In the genomic region with DNA sequence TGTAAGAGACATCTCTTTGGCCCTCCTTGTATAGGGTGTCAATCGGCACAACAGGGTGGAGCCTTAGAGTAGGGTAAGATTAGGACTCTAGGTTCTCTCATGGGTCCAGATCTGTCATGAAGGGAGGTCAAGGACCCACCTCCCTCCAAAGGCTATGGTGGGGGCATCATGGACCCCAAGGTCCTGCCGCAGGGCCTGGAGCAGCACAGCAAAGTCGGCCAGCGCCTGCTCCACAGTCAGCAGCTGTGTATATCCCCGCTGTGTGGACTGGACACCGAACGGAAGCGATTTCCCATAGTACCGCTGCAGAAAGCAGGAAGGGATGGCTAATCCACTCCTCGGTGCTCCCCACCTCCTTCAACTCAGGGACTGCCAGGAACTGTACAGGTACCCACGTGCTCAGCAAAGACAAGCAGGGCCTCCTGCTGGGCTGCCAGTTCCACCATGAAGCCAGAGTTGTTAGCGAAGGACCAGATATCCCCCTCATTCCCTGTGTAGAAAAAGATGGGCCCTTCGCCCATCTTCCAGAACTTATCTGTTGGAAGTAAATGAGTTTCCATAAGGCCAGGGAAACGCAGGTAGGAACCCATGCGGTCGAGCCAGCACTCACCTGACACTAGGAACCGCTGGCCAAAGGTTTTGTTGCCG, we compare ENCODE assay signal across 8 mouse cellular contexts. TPM values are rescaled to one million over a fixed set of nuclear protein-coding genes. Genes with fewer than 3 reads are reported as not detected.
DNase-seq lines count a peak whose midpoint lies in the region; ATAC-seq and TF ChIP-seq lines count a peak whose summit lies in the region.

No protein-coding gene starts in this region.

- ATAC-seq in intestine, postnatal 0 days = no peak
- peak; percentile 15; the same call in 1 of the 2 replicates for ATAC-seq in neural tube, embryonic 14.5 days (ENCODE audit: low read depth)

- H3K9ac ChIP-seq in intestine, postnatal 0 days (ENCODE audit: low read depth, low read length) = peak overlapping the region; percentile 43
- peak overlapping the region; percentile 56 for H3K9ac ChIP-seq in neural tube, embryonic 14.5 days (replicated peaks; ENCODE audit: low read depth, low read length)

- no peak for TF ChIP-seq CTCF in lung, adult 2 months (IDR thresholded peaks at IDR 0.05; ENCODE audit: insufficient read depth, low read length)
- TF ChIP-seq CTCF in embryonic fibroblast, embryonic 13.5 days (IDR thresholded peaks at IDR 0.05; ENCODE audit: borderline replicate concordance, insufficient read depth, low read length) = no peak
- no peak for TF ChIP-seq CTCF in intestine, postnatal 0 days (IDR thresholded peaks at IDR 0.05; ENCODE audit: low read depth)

- H3K4me3 ChIP-seq in lung, adult 2 months (replicated peaks; ENCODE audit: extremely low read depth, low read depth, low read length) = peak overlapping the region; percentile 71
- peak overlapping the region; percentile 68 for H3K4me3 ChIP-seq in embryonic fibroblast, embryonic 13.5 days (ENCODE audit: insufficient read depth, low read length)
- H3K4me3 ChIP-seq in intestine, postnatal 0 days (ENCODE audit: low read depth, low read length) = peak overlapping the region; percentile 49
- peak overlapping the region; percentile 47 for H3K4me3 ChIP-seq in neural tube, embryonic 14.5 days (ENCODE audit: low read depth, low read length)

- no peaks in the 10 kb centered on the region for H3K9me3 ChIP-seq in intestine, postnatal 0 days (ENCODE audit: control insufficient read depth)
- no peaks in the 10 kb centered on the region for H3K9me3 ChIP-seq in neural tube, embryonic 14.5 days (ENCODE audit: control insufficient read depth, low read length)

- no peak for DNase-seq in lung, adult 2 months
- no peak for DNase-seq in lung, adult 18-20 months
- no peak for DNase-seq in thymus, postnatal 0 days (ENCODE audit: low spot score)
- no peak for DNase-seq in frontal cortex, adult 2 months (ENCODE audit: extremely low spot score in 1 of 2, low spot score in 1 of 2)
- DNase-seq in thymus, postnatal 4 days = no peak

- peaks cover 9% of the 10 kb centered on the region; the same call in 1 of the 2 replicates for H3K4me1 ChIP-seq in lung, adult 2 months (ENCODE audit: control insufficient read depth, insufficient read depth, low read length)
- peaks cover 2% of the 10 kb centered on the region; the same call in 1 of the 2 replicates for H3K4me1 ChIP-seq in embryonic fibroblast, embryonic 13.5 days (ENCODE audit: control insufficient read depth, insufficient read depth, low read length)
- peaks cover 6% of the 10 kb centered on the region; the same call in 1 of the 2 replicates for H3K4me1 ChIP-seq in intestine, postnatal 0 days (replicated peaks; ENCODE audit: control insufficient read depth, insufficient read depth, low read length)
- H3K4me1 ChIP-seq in neural tube, embryonic 14.5 days (ENCODE audit: control insufficient read depth, insufficient read depth, low read length) = peaks cover 14% of the 10 kb centered on the region

- TF ChIP-seq POLR2A in lung, adult 2 months (IDR thresholded peaks at IDR 0.05; ENCODE audit: borderline replicate concordance, extremely low read depth, low read depth, low read length) = no peak
- TF ChIP-seq POLR2A in embryonic fibroblast, embryonic 13.5 days (IDR thresholded peaks at IDR 0.05; ENCODE audit: low read depth, low read length) = no peak

- no peaks in the 10 kb centered on the region for H3K27me3 ChIP-seq in intestine, postnatal 0 days (replicated peaks; ENCODE audit: control insufficient read depth, insufficient read depth, low read length)
- H3K27me3 ChIP-seq in neural tube, embryonic 14.5 days (ENCODE audit: control insufficient read depth, insufficient read depth, low read length) = no peaks in the 10 kb centered on the region

- peaks cover 36% of the 10 kb centered on the region for H3K36me3 ChIP-seq in intestine, postnatal 0 days (ENCODE audit: control insufficient read depth, insufficient read depth)
- peaks cover 16% of the 10 kb centered on the region for H3K36me3 ChIP-seq in neural tube, embryonic 14.5 days (ENCODE audit: control insufficient read depth, insufficient read depth, low read length)

- WGBS in lung, adult 2 months = 37% methylated on average over 18 of the region's 18 CpGs
- WGBS in intestine, postnatal 0 days = 37% methylated on average over 18 of the region's 18 CpGs
- 38% methylated on average over 18 of the region's 18 CpGs for WGBS in neural tube, embryonic 14.5 days

- no peak overlapping the region for H3K27ac ChIP-seq in embryonic fibroblast, embryonic 13.5 days (ENCODE audit: insufficient read depth, low read length)
- no peak overlapping the region; the same call in 1 of the 2 replicates for H3K27ac ChIP-seq in intestine, postnatal 0 days (ENCODE audit: low read depth, low read length)
- H3K27ac ChIP-seq in neural tube, embryonic 14.5 days (ENCODE audit: low read depth, low read length) = no peak overlapping the region

- peak overlapping the region; percentile 84 for H3K4me2 ChIP-seq in intestine, postnatal 0 days (replicated peaks; ENCODE audit: low read depth)
- peak overlapping the region; percentile 89 for H3K4me2 ChIP-seq in neural tube, embryonic 14.5 days (ENCODE audit: low read depth, low read length)

RNA-seq across cellular contexts. Expression of gene Dpp7, which starts 0.6 kb away (rescaled TPM):
- polyA plus RNA-seq in lung, adult 2 months (2012; rRNA removed) = 33.6 and 36.4 TPM in 2 replicates
- polyA plus RNA-seq in embryonic fibroblast, embryonic 13.5 days (2011; ENCODE audit: insufficient read length, low read depth, missing spikeins) = 29.9 and 32.9 TPM in 2 replicates
- 120 and 129 TPM in 2 replicates for polyA plus RNA-seq in intestine, postnatal 0 days (2015; fragmentation: Nextera tagmentation; extraction: Ambion mirVana)
- polyA plus RNA-seq in neural tube, embryonic 14.5 days (2014; fragmentation: Nextera tagmentation; extraction: Ambion mirVana) = 23.9 and 27.1 TPM in 2 replicates
- polyA plus RNA-seq in thymus, postnatal 0 days (2015; fragmentation: Nextera tagmentation; extraction: Ambion mirVana) = 8.7 and 9.1 TPM in 2 replicates
- 62.5 and 63.9 TPM in 2 replicates for polyA plus RNA-seq in frontal cortex, adult 2 months (2012; rRNA removed)

RNA-seq across cellular contexts. Expression of gene Uap1l1, which starts 9.9 kb away (rescaled TPM):
- 59.5 and 65.3 TPM in 2 replicates for polyA plus RNA-seq in lung, adult 2 months (2012; rRNA removed)
- 40.0 and 42.2 TPM in 2 replicates for polyA plus RNA-seq in embryonic fibroblast, embryonic 13.5 days (2011; ENCODE audit: insufficient read length, low read depth, missing spikeins)
- 668 and 708 TPM in 2 replicates for polyA plus RNA-seq in intestine, postnatal 0 days (2015; fragmentation: Nextera tagmentation; extraction: Ambion mirVana)
- polyA plus RNA-seq in neural tube, embryonic 14.5 days (2014; fragmentation: Nextera tagmentation; extraction: Ambion mirVana) = 4.6 and 5.2 TPM in 2 replicates
- polyA plus RNA-seq in thymus, postnatal 0 days (2015; fragmentation: Nextera tagmentation; extraction: Ambion mirVana) = 21.3 and 24.6 TPM in 2 replicates
- 15.0 and 17.9 TPM in 2 replicates for polyA plus RNA-seq in frontal cortex, adult 2 months (2012; rRNA removed)

RNA-seq across cellular contexts. Expression of gene Sapcd2, which starts 16.6 kb away (rescaled TPM):
- 5.5 and 6.3 TPM in 2 replicates for polyA plus RNA-seq in lung, adult 2 months (2012; rRNA removed)
- polyA plus RNA-seq in embryonic fibroblast, embryonic 13.5 days (2011; ENCODE audit: insufficient read length, low read depth, missing spikeins) = 3.3 and 5.2 TPM in 2 replicates
- 112 and 129 TPM in 2 replicates for polyA plus RNA-seq in intestine, postnatal 0 days (2015; fragmentation: Nextera tagmentation; extraction: Ambion mirVana)
- 6.9 and 7.8 TPM in 2 replicates for polyA plus RNA-seq in neural tube, embryonic 14.5 days (2014; fragmentation: Nextera tagmentation; extraction: Ambion mirVana)
- polyA plus RNA-seq in thymus, postnatal 0 days (2015; fragmentation: Nextera tagmentation; extraction: Ambion mirVana) = 22.8 and 25.4 TPM in 2 replicates
- 3.9 and 5.3 TPM in 2 replicates for polyA plus RNA-seq in frontal cortex, adult 2 months (2012; rRNA removed)

RNA-seq across cellular contexts. Expression of gene Man1b1, which starts 23.4 kb away (rescaled TPM):
- polyA plus RNA-seq in lung, adult 2 months (2012; rRNA removed) = 14.4 and 18.1 TPM in 2 replicates
- polyA plus RNA-seq in embryonic fibroblast, embryonic 13.5 days (2011; ENCODE audit: insufficient read length, low read depth, missing spikeins) = 41.1 and 70.7 TPM in 2 replicates
- 44.7 and 50.2 TPM in 2 replicates for polyA plus RNA-seq in intestine, postnatal 0 days (2015; fragmentation: Nextera tagmentation; extraction: Ambion mirVana)
- 59.9 and 85.5 TPM in 2 replicates for polyA plus RNA-seq in neural tube, embryonic 14.5 days (2014; fragmentation: Nextera tagmentation; extraction: Ambion mirVana)
- 37.1 and 40.7 TPM in 2 replicates for polyA plus RNA-seq in thymus, postnatal 0 days (2015; fragmentation: Nextera tagmentation; extraction: Ambion mirVana)
- polyA plus RNA-seq in frontal cortex, adult 2 months (2012; rRNA removed) = 31.1 and 31.8 TPM in 2 replicates

RNA-seq across cellular contexts. Expression of gene Grin1, which starts 36.6 kb away (rescaled TPM):
- polyA plus RNA-seq in lung, adult 2 months (2012; rRNA removed) = 0.46 and 0.52 TPM in 2 replicates
- polyA plus RNA-seq in embryonic fibroblast, embryonic 13.5 days (2011; ENCODE audit: insufficient read length, low read depth, missing spikeins) = 1.6 and 1.7 TPM in 2 replicates
- polyA plus RNA-seq in intestine, postnatal 0 days (2015; fragmentation: Nextera tagmentation; extraction: Ambion mirVana) = 0.78 and 0.90 TPM in 2 replicates
- polyA plus RNA-seq in neural tube, embryonic 14.5 days (2014; fragmentation: Nextera tagmentation; extraction: Ambion mirVana) = 60.8 and 89.4 TPM in 2 replicates
- 0.12 and 0.21 TPM in 2 replicates for polyA plus RNA-seq in thymus, postnatal 0 days (2015; fragmentation: Nextera tagmentation; extraction: Ambion mirVana)
- 313 and 325 TPM in 2 replicates for polyA plus RNA-seq in frontal cortex, adult 2 months (2012; rRNA removed)

Comparison
In these comparisons a context has a peak if more than half of its experiments do, and no peak if none do; other contexts are left out.
1. RNA of gene Uap1l1, which starts 9.9 kb away (polyA plus RNA-seq): 668 to 708 TPM in intestine, postnatal 0 days; 59.5 to 65.3 TPM in lung, adult 2 months, 40.0 to 42.2 TPM in embryonic fibroblast, embryonic 13.5 days, 21.3 to 24.6 TPM in thymus, postnatal 0 days, 15.0 to 17.9 TPM in frontal cortex, adult 2 months and 4.6 to 5.2 TPM in neural tube, embryonic 14.5 days; every median in the first group is over 10 times any median in the second.
2. Peak in every context shown above with its lines, with median percentiles within 50 percentile points of each other: H3K4me3 ChIP-seq.